Mouse (Mus musculus) lung, adult 2 months (tissue): Measurements from ENCODE around the gene Slc6a9.

Source experiments
- CTCF ChIP-seq: fragments of 200-500 bp; IDR thresholded peaks from 2 replicates; pipeline ENCODE4 v1.5.1; 2011; ENCODE audit warnings: mild to moderate bottlenecking, low read length, control low read depth; ENCODE audit not compliant: insufficient read depth
- POLR2A ChIP-seq: fragments of 200-500 bp; IDR thresholded peaks from 2 replicates; pipeline ENCODE4 v1.6.1; 2011; ENCODE audit warnings: low read depth, mild to moderate bottlenecking, control low read depth, low read length, borderline replicate concordance; ENCODE audit errors: extremely low read depth

DNA sequence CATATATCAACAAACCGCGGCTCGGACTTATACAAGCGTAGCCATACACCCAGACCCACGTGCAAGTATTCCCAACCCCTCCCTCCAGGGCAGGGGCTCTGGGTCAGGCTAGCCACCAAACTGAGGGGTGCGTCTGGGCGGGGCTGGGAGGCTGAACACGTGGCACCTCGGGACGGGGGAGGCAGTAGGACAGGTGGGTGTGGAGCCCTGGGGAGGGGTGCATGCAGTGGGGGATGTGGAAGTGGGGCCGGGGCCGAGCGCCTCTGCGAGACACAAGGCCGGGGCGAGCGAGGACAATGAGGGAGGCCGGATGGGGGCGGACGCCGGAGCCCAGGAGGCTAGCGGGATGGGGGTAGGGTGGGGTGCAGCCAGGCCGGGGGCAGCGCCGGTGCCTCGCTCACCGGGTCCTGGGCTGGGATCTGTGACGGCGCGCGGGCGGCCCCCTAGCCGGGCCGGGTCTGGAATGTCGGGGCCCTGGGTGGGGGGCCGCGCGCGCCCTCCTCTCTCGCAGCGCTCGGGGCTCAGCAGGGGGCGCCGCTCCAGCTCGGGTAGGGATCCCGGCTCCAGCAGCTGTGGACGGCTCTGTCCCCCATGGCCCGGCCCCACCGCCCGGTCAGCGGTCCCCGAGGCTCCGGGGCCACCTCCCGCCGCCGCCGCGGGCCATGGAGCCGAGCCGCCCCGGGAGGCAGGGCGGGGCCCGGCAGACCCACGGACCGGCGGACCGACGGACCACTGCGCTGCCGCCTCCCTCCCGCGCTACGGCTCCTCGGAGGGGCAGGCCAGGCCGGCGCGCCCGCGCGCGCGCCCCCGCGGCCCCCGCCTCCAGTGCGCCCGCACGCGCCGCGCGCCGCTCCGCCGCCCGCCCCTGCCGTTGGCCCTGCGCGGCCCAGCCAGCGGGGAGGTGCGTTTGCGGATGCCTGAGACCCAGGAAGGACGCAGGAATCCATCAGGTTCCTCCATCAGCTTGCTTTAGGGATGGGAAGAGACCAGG lies 48.7 kb downstream of the Slc6a9 start, which contains the start of gene B4galt2:
- no peak for TF ChIP-seq CTCF
- TF ChIP-seq POLR2A = no peak
